Mouse (Mus musculus): ENCODE data around the gene B4galt5. TPM values are rescaled to one million over a fixed set of nuclear protein-coding genes. Genes with fewer than 3 reads are reported as not detected.

B4galt5 gene
- polyA plus RNA-seq, 1 experiment from 2014 or later, result 11.5 TPM

DNA sequence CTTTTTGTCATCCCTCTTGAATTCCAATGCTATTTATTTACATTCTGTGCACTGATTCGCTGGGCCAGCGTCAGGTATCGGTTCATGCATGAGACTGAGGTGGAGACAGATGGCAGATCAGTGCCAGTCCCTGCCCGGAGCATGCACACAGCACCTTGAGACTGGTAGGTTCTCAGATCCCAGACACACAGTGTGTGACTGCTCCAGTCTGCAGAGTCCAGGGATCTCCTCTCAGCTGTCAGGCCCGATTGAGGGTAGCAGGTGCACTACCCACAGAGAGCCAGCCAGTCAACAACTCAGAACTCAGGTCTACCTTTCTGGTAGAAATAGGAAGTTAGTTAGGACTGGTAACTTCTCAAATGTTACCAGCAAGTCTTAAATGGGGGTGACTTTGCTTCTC lies 18.4 kb downstream of the B4galt5 start:
- H3K9me3 ChIP-seq (replicated peaks), result no peaks in the 10 kb centered on the region
- H3K36me3 ChIP-seq, result no peaks in the 10 kb centered on the region
- no peaks in the 10 kb centered on the region for H3K27me3 ChIP-seq
- H3K9ac ChIP-seq, result no peak overlapping the region
- no peak overlapping the region for H3K4me3 ChIP-seq (replicated peaks)
- no peak overlapping the region for H3K27ac ChIP-seq (replicated peaks)
- H3K4me1 ChIP-seq, result peaks cover 27% of the 10 kb centered on the region
- ATAC-seq (ENCODE audit: insufficient number of reproducible peaks, low FRiP score, low TSS enrichment, low read depth), result no peak
- WGBS, result 67% methylated on average over 5 of the region's 5 CpGs
- no peak overlapping the region for H3K4me2 ChIP-seq (replicated peaks)

DNA sequence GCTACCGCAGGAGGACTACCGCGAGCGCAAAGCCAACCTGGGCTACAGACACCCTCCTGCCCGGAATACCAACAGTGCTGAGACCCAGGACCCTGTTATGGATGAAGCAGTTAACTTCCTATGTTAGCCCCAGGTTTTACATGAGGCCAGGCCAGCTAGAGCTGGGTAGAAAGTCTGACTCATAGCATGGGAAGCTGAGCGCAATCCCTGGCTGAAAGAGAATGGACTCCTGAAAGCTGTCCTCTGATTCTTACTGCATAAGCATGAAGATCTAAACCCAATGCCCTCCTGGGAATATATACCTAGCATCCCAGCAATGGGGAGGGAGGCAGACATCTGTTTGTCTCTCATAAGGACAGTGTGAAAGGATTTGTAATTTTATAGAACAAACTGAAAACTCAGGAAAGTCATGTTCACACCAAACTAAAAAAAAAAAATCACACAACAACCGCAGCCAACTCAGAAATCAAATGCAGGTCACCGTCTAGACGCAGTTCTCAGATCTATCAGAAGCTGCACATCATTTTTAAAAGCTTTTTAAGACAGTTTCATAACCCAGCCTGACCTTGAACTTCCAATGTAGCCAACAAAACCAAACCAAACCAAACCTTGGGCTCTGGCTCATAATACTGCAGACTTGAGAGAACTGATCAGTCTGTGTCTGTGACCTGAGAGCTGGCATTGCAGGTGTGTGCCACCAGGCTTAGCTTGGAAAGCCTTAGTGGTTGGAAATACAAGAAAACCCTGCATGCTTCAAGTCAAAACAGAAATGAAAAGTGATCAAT lies 19.3 kb downstream of the B4galt5 start:
- Histone ChIP-seq H3K9me3 (replicated peaks) (no peaks in the 10 kb centered on the region), H3K27me3 (no peaks in the 10 kb centered on the region), H3K36me3 (no peaks in the 10 kb centered on the region), H3K4me3 (replicated peaks) (no peak overlapping the region), H3K27ac (replicated peaks) (no peak overlapping the region), H3K4me1 (peaks cover 28% of the 10 kb centered on the region), H3K4me2 (replicated peaks) (no peak overlapping the region), H3K9ac (no peak overlapping the region)
- ATAC-seq (ENCODE audit: insufficient number of reproducible peaks, low FRiP score, low TSS enrichment, low read depth), result no peak
- WGBS, result 83% methylated on average over 9 of the region's 9 CpGs

DNA sequence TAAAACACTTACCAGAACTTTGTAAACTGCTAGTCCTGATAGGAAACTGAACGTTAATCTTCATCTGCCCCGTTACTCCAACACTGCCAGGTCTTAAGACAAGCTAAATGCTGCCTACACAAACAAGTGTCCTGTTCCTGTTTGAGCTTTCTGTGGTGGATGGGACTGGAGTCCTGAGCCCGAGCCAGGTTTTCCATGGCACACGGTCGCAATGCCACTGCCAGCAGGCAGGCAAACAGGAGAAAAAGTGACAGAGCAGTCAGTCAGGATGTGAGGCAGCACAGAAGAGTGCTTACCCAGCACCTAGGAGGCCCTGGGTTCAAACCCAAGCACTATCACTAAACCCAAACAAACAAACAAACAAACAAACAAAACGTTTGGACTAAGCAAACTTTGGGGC lies 20.6 kb downstream of the B4galt5 start:
- WGBS, result 88% methylated on average over 6 of the region's 6 CpGs

DNA sequence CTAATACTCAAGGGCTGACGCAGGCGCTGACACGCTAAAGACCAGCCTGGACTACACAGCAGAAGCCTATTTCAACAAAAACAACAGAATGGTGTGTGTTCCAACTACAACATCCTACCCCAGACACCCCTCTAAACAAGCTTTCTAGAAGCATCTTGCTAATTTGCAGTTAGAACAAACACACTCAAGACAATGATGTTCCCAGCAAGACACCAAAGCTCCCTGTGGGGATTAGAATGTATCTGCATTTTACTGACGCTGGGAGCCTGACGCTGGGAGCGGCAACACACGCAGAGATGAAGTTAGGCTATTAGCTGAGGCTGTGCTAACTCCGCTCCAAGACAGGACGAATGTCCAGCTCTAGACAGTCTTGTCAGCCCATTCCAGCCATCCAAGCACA lies 22.4 kb downstream of the B4galt5 start:
- Histone ChIP-seq H3K36me3 (no peaks in the 10 kb centered on the region), H3K27ac (replicated peaks) (no peak overlapping the region), H3K9me3 (replicated peaks) (no peaks in the 10 kb centered on the region), H3K4me3 (replicated peaks) (no peak overlapping the region), H3K4me2 (replicated peaks) (no peak overlapping the region), H3K9ac (no peak overlapping the region), H3K4me1 (peaks cover 26% of the 10 kb centered on the region), H3K27me3 (no peaks in the 10 kb centered on the region)
- ATAC-seq (ENCODE audit: insufficient number of reproducible peaks, low FRiP score, low TSS enrichment, low read depth), result no peak
- 68% methylated on average over 9 of the region's 9 CpGs for WGBS

More for the DNA sequence above, 20.6 kb downstream of the B4galt5 start:
- H3K4me3 ChIP-seq (replicated peaks), result no peak overlapping the region
- H3K27me3 ChIP-seq, result no peaks in the 10 kb centered on the region
- H3K4me2 ChIP-seq (replicated peaks), result no peak overlapping the region
- H3K36me3 ChIP-seq, result no peaks in the 10 kb centered on the region
- H3K27ac ChIP-seq (replicated peaks), result no peak overlapping the region
- H3K9ac ChIP-seq, result no peak overlapping the region
- peaks cover 30% of the 10 kb centered on the region for H3K4me1 ChIP-seq
- H3K9me3 ChIP-seq (replicated peaks), result no peaks in the 10 kb centered on the region
- ATAC-seq (ENCODE audit: insufficient number of reproducible peaks, low FRiP score, low TSS enrichment, low read depth), result no peak

DNA sequence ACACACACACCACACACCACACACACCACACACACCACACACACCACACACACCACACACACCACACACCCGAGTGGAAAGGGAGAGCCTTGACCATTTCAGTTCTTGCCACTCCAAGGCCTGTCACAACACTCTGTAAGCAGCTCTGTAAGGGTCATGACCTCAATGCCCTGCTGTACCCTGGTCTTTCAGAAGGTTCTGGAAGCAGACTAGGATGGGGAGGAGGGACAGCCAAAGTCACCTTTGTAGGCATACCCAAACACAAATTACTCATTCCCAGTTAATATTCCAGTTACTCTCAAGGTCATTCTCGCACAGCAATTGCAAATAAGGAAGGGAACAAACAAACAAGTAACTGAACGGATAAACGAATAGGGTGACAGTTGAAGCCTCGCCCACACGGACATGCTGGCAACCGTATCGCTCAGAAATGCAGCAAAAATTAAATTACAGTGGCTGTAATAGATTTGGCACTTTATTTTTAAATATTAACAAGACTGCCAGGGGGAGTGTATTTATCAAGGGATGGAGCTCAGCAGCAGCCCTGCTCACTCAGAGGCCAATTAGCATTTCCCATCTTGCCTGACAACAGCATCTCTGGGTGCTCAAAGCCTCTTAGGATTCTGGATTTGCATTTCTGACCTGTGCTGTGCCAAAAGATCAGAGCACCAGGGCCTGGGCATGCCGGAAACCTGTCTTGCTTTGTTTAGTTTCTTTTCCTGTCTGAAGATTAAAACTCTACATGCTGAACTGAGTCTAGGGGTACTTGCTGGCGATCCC lies 24.6 kb downstream of the B4galt5 start:
- WGBS, result 75% methylated on average over 10 of the region's 10 CpGs
- Histone ChIP-seq H3K4me2 (replicated peaks) (no peak overlapping the region), H3K9ac (no peak overlapping the region), H3K27me3 (no peaks in the 10 kb centered on the region), H3K36me3 (no peaks in the 10 kb centered on the region), H3K4me1 (peaks cover 9% of the 10 kb centered on the region; the same call in 1 of the 2 replicates), H3K9me3 (replicated peaks) (no peaks in the 10 kb centered on the region), H3K27ac (replicated peaks) (no peak overlapping the region), H3K4me3 (replicated peaks) (no peak overlapping the region)
- no peak for ATAC-seq (ENCODE audit: insufficient number of reproducible peaks, low FRiP score, low TSS enrichment, low read depth)

DNA sequence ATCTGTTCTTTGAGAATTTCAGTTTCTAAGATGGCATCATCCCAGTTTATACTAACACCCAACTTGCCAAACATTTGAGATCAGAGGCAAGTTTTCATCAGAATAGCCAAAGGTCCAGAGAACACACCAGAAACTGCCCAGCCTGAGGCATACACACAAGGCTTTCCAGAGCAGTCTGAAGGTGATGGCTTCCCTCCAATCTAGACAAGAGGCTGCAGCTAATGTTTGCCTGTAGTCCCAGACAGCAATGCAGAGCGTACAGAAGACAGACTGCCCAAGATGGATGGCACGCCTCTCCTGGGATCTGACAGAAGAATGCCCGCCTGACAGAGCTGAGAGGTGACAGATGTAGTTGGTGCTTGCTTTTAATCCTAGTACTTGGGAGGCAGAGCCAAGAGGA lies 25.9 kb downstream of the B4galt5 start:
- Histone ChIP-seq H3K9me3 (replicated peaks) (no peaks in the 10 kb centered on the region), H3K4me3 (replicated peaks) (no peak overlapping the region), H3K4me2 (replicated peaks) (no peak overlapping the region), H3K9ac (no peak overlapping the region), H3K27ac (replicated peaks) (no peak overlapping the region), H3K36me3 (no peaks in the 10 kb centered on the region), H3K27me3 (no peaks in the 10 kb centered on the region), H3K4me1 (peaks cover 9% of the 10 kb centered on the region)
- ATAC-seq (ENCODE audit: insufficient number of reproducible peaks, low FRiP score, low TSS enrichment, low read depth), result no peak
- WGBS, result 78% methylated on average over 3 of the region's 3 CpGs

DNA sequence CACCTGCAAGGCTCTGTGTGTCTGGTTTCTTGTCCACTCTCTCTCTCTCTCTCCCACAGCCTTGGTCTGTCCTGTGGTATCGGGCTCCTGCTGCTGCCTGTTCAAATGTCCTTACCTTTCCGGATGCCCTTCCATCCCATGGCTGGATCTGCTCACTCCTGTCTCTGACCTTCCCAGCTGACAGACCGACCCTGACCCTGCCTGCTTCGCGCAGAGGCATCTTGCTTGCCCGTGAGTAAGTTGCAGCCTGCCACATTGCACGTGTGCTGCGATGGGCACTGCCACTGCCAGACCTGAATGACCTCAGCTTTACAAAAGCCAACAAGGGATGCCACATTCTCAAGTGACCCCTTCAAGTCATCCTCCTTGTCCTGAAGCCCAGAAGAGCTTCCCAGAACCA lies 27.6 kb downstream of the B4galt5 start:
- no peaks in the 10 kb centered on the region for H3K36me3 ChIP-seq
- H3K27me3 ChIP-seq, result no peaks in the 10 kb centered on the region; the same call in 1 of the 2 replicates
- 86% methylated on average over 8 of the region's 8 CpGs for WGBS
- no peak overlapping the region for H3K4me3 ChIP-seq (replicated peaks)
- no peaks in the 10 kb centered on the region for H3K9me3 ChIP-seq (replicated peaks)
- H3K4me1 ChIP-seq, result peaks cover 19% of the 10 kb centered on the region
- H3K27ac ChIP-seq (replicated peaks), result no peak overlapping the region
- no peak overlapping the region for H3K9ac ChIP-seq
- H3K4me2 ChIP-seq (replicated peaks), result no peak overlapping the region
- no peak for ATAC-seq (ENCODE audit: insufficient number of reproducible peaks, low FRiP score, low TSS enrichment, low read depth)

DNA sequence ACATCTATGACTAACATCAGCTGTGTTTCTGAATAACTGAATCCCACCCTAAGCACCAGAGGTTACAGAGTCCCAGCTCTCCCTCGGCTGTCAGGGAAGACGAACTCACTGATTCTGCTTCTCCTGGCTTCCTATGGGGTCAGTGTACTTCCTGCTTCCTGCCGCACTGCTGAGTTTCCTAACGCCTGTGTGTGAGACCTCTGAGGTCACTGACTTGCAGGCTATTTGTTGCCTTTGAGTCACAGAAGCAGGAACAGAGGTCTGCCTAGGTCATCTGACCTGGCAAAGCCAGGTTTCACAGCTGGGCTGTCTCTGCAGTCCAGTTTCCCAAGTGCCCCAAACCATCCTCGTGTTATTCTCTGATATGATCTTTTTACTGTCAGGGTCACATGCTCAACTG lies 30.0 kb downstream of the B4galt5 start:
- H3K27ac ChIP-seq (replicated peaks), result no peak overlapping the region
- peaks cover 4% of the 10 kb centered on the region for H3K27me3 ChIP-seq
- 35% methylated on average over 5 of the region's 5 CpGs for WGBS

DNA sequence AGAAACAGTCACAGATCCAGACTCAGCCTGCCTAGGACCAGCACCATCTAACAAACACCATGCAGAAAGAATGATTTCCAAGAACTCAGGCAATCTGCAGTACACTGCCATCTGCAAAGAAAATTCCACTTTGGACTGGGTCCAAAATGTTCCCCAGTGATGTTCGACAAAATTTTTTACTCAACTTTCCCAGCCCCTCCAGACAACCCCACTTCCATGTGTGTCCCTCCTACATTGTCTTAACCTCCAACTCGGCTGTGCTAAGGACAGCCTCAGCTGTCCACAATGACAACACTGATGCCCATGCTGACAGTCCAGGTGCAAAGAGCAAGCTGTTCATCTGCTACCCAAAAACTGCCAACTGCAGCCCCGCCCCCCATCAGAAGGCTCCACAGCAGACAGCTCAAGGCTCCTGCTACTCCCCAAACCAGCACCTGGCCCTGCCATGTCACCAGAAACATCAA lies 32.2 kb downstream of the B4galt5 start:
- no peak overlapping the region for H3K4me2 ChIP-seq (replicated peaks)
- ATAC-seq (ENCODE audit: insufficient number of reproducible peaks, low FRiP score, low TSS enrichment, low read depth), result no peak
- no peaks in the 10 kb centered on the region for H3K9me3 ChIP-seq (replicated peaks)
- WGBS, result 35% methylated on average over 3 of the region's 3 CpGs
- peaks cover 4% of the 10 kb centered on the region for H3K27me3 ChIP-seq
- peaks cover 43% of the 10 kb centered on the region for H3K4me1 ChIP-seq
- no peak overlapping the region for H3K9ac ChIP-seq
- no peak overlapping the region for H3K4me3 ChIP-seq (replicated peaks)
- no peak overlapping the region for H3K27ac ChIP-seq (replicated peaks)
- no peaks in the 10 kb centered on the region for H3K36me3 ChIP-seq

More for the DNA sequence above, 30.0 kb downstream of the B4galt5 start:
- ATAC-seq (ENCODE audit: insufficient number of reproducible peaks, low FRiP score, low TSS enrichment, low read depth), result no peak
- no peaks in the 10 kb centered on the region for H3K36me3 ChIP-seq
- peaks cover 30% of the 10 kb centered on the region for H3K4me1 ChIP-seq
- no peak overlapping the region for H3K9ac ChIP-seq
- H3K9me3 ChIP-seq (replicated peaks), result no peaks in the 10 kb centered on the region
- H3K4me2 ChIP-seq (replicated peaks), result no peak overlapping the region
- no peak overlapping the region for H3K4me3 ChIP-seq (replicated peaks)

DNA sequence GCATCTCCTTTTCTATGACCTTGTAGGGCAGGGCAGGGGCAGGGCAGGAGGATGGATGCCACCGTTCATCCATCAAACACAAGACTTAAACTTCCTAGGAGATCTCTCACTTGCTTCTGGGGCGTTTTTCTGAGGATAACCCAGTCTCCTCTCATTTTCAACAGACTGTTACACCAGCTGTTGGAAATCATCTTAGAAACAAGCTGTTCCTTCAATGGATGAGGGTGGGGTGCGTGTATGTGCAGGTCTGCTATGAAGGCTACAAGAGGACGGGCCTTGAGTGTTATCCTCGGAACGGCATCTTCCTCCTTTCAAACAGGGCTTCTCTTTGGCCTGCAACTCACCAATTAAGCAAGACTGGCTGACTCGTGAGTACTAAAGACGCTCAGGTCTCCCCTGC lies 34.5 kb downstream of the B4galt5 start:
- H3K4me1 ChIP-seq, result peaks cover 43% of the 10 kb centered on the region
- H3K27ac ChIP-seq (replicated peaks), result peak overlapping the region; percentile 34; the same call in 1 of the 2 replicates
- peaks cover 4% of the 10 kb centered on the region for H3K27me3 ChIP-seq
- no peak overlapping the region for H3K4me2 ChIP-seq (replicated peaks)
- 71% methylated on average over 8 of the region's 8 CpGs for WGBS
- no peaks in the 10 kb centered on the region for H3K9me3 ChIP-seq (replicated peaks)
- H3K9ac ChIP-seq, result no peak overlapping the region
- no peak for ATAC-seq (ENCODE audit: insufficient number of reproducible peaks, low FRiP score, low TSS enrichment, low read depth)
- H3K36me3 ChIP-seq, result 0 out of 2 replicates have a peak, but pooled peaks cover 3% of the 10 kb centered on the region
- H3K4me3 ChIP-seq (replicated peaks), result no peak overlapping the region

DNA sequence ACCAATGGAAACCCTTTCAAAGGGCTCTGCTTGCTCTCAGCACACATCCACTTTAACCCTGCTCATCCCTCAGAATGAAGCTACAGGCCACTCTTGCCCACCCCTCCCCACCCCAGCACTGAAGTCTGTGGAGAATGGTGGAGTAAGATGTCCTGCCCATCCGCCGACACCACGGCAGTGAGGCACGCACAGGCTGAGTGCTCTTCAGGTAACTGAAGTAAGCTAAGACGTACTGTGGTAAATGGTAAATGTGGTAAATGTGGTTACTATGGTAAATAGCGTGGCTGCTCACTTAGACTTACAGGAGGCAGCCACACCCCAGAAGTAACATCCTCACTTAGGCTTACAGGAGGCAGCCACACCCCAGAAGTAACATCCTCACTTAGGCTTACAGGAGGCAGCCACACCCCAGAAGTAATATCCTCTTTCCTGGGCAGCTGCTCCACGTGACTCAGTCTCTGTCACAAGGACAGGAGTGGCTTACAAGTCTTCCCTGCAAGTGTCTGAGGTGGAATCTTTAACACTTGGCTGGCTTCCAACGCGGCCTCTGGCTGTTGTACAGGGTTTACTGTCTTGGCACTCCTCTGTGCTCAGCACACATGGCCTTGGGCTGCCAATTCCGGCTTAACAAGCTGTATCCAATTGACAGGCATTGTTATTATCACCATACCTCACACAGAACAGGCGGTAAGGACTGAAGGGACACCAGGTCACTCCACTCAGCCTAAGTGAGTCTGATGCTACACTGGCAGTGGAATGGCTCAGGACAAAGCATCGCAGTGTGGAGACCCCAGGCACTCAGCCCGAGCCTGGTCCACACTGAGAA lies 35.3 kb downstream of the B4galt5 start:
- ATAC-seq (ENCODE audit: insufficient number of reproducible peaks, low FRiP score, low TSS enrichment, low read depth), result peak; percentile 51
- Histone ChIP-seq H3K4me1 (peaks cover 43% of the 10 kb centered on the region), H3K9ac (no peak overlapping the region), H3K36me3 (0 out of 2 replicates have a peak, but pooled peaks cover 3% of the 10 kb centered on the region), H3K4me3 (replicated peaks) (no peak overlapping the region), H3K27me3 (peaks cover 4% of the 10 kb centered on the region), H3K27ac (replicated peaks) (peak overlapping the region; percentile 34; the same call in 1 of the 2 replicates), H3K9me3 (replicated peaks) (no peaks in the 10 kb centered on the region), H3K4me2 (replicated peaks) (no peak overlapping the region)
- 42% methylated on average over 13 of the region's 13 CpGs for WGBS

Measured in embryonic facial prominence, embryonic 15.5 days (tissue).